In the genomic region with DNA sequence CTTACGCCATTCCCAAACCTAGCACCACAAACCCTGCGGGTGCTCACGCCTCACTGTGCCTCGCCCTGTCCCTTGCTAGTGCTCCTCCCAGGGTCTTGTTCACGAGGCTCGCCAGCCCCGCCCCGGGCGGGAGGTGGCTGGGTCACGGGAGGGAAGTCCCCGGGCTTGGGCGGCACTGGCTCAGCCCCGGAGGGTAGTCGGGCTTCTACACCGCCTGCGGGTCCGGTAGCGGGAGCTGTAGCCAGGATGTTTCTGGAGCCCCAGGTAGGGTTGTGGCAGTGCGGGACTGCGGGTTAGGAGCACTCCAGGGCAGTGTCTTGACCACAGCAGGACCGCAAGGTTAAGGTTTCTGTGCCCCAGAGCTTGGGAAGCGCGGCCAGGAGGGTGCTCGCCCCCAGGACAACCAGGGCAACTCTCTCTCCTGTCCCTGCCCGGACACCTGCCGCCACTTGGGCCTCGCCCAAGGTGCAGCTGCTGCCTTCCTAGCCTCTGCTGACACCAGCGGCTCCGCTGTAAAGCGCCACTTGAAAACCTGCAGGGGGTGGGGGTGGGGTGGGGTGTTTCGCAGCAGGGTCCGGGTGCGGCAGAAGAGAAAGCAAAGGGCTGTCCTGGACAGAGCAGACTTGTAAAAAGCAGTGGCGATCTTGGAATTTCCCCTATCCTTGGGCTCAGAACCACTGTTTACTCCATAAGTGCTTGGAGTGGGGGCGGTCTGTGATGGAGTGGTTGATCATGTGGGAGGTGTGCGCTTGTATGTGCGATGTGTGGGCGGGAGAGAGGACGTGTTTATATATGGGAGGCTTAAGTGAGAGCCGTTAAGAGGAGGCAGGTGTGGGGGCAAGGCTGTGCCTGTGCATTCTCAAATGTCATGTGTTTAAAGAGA, we compare ENCODE assay signal across 8 mouse cellular contexts. TPM values are rescaled to one million over a fixed set of nuclear protein-coding genes. Genes with fewer than 3 reads are reported as not detected.
DNase-seq lines count a peak whose midpoint lies in the region; ATAC-seq lines count a peak whose summit lies in the region.

No protein-coding gene starts in this region.

- H3K9ac ChIP-seq in heart, embryonic 15.5 days, result peak overlapping the region; percentile 46

- peak; percentile 66 for DNase-seq in CD4-positive, CD25-positive, alpha-beta regulatory T cell, adult 2 months (ENCODE audit: low read depth, low spot score)
- peak; percentile 88 for DNase-seq in R1 (ENCODE audit: low read depth, low spot score)
- peak; percentile 61 for DNase-seq in embryo, embryonic 11 days
- peak; percentile 48 to 58 for DNase-seq in kidney, postnatal 4 days
- peak; percentile 81 for DNase-seq in lung, postnatal 10 days
- peak; percentile 54 for DNase-seq in retina, embryonic 14.5 days (ENCODE audit: low spot score)
- DNase-seq in ovary, postnatal 10 days (ENCODE audit: low spot score), result no peak

- H3K36me3 ChIP-seq in heart, embryonic 15.5 days, result no peaks in the 10 kb centered on the region

- no peaks in the 10 kb centered on the region for H3K9me3 ChIP-seq in heart, embryonic 15.5 days (replicated peaks)

- peak overlapping the region; percentile 99 for H3K4me2 ChIP-seq in heart, embryonic 15.5 days

- peaks cover 35% of the 10 kb centered on the region for H3K27me3 ChIP-seq in heart, embryonic 15.5 days

- peak overlapping the region; percentile 55 for H3K4me3 ChIP-seq in heart, embryonic 15.5 days

- peak; percentile 71 for ATAC-seq in heart, embryonic 15.5 days (replicated peaks; ENCODE audit: insufficient number of reproducible peaks, insufficient read depth, low FRiP score, low read depth)

- WGBS in heart, embryonic 15.5 days, result 2% methylated on average over 40 of the region's 40 CpGs

- peaks cover 20% of the 10 kb centered on the region for H3K4me1 ChIP-seq in heart, embryonic 15.5 days (replicated peaks)

- H3K27ac ChIP-seq in heart, embryonic 15.5 days, result no peak overlapping the region

RNA-seq across cellular contexts. Expression of a gene that starts 55.2 kb away (rescaled TPM):
- polyA plus RNA-seq in heart, embryonic 15.5 days (2015; fragmentation: Nextera tagmentation; extraction: Ambion mirVana), result 0.53 and 0.65 TPM in 2 replicates
